Mouse (Mus musculus) MEL (cell line): ENCODE measurements around the gene Sirpb1c. TPM values are rescaled to one million over a fixed set of nuclear protein-coding genes. Genes with fewer than 3 reads are reported as not detected.
"Not testable (repeated sequence)": the region's sequence is repeated elsewhere in the genome, so short reads cannot be mapped to it uniquely, and the experiment has no call there.

ENCODE experiments used
- DNase-seq: peaks from one replicate; pipeline ENCODE4 v3.0.0; 2011; ENCODE audit warnings: low read depth, low spot score
- H3K27ac ChIP-seq: 2 replicates; pipeline ENCODE4 v1.5.1; 2012; ENCODE audit warnings: low read depth, mild to moderate bottlenecking, control low read depth, low read length, moderate library complexity; ENCODE audit not compliant: control insufficient read depth
- H3K27me3 ChIP-seq, 2 experiments: fragments of 150-350 bp in 1 of 2; sonication (generic) in 1 of 2; 2 replicates each; pipeline ENCODE4 v1.6.1; 2012; ENCODE audit warnings: low read length in 2 of 2, mild to moderate bottlenecking in 2 of 2, improper control_type of control experiment in 1 of 2, moderate library complexity in 1 of 2; ENCODE audit not compliant: insufficient read depth in 2 of 2, control insufficient read depth in 1 of 2
- H3K36me3 ChIP-seq, 2 experiments: 2 replicates each; pipeline ENCODE4 v1.6.1; 2012 to 2014; ENCODE audit warnings: low read length in 2 of 2, improper control_type of control experiment in 1 of 2, inconsistent platforms in 1 of 2, mild to moderate bottlenecking in 1 of 2; ENCODE audit not compliant: insufficient read depth in 2 of 2, control insufficient read depth in 1 of 2
- H3K4me1 ChIP-seq, 2 experiments: fragments of 150-350 bp in 1 of 2; sonication (generic) in 1 of 2; 2 replicates each; pipeline ENCODE4 v1.6.1; 2012; ENCODE audit warnings: low read length in 2 of 2, improper control_type of control experiment in 1 of 2, mild to moderate bottlenecking in 1 of 2; ENCODE audit not compliant: insufficient read depth in 2 of 2, control insufficient read depth in 1 of 2
- H3K4me3 ChIP-seq, 2 experiments: fragments of 150-350 bp in 1 of 2; sonication (generic) in 1 of 2; 2 replicates each; pipeline ENCODE4 v1.5.1; 2012; ENCODE audit warnings: low read depth in 2 of 2, low read length in 2 of 2, mild to moderate bottlenecking in 2 of 2, moderate library complexity in 2 of 2, control low read depth in 1 of 2, improper control_type of control experiment in 1 of 2; ENCODE audit not compliant: control insufficient read depth in 1 of 2, insufficient read depth in 1 of 2
- H3K79me2 ChIP-seq: 2 replicates; pipeline ENCODE4 v1.6.1; 2012; ENCODE audit warnings: mild to moderate bottlenecking, low read length, moderate library complexity; ENCODE audit not compliant: control insufficient read depth, poor library complexity, insufficient read depth
- H3K9ac ChIP-seq: 2 replicates; pipeline ENCODE4 v1.6.1; 2012; ENCODE audit warnings: low read depth, mild to moderate bottlenecking, control low read depth, low read length, moderate library complexity; ENCODE audit not compliant: control insufficient read depth, poor library complexity, severe bottlenecking
- H3K9me3 ChIP-seq: fragments of 150-350 bp; sonication (generic); replicated peaks from 2 replicates; pipeline ENCODE4 v1.6.1; 2012; ENCODE audit warnings: mild to moderate bottlenecking, low read length, improper control_type of control experiment, moderate library complexity; ENCODE audit not compliant: insufficient read depth
- EP300 ChIP-seq, 2 experiments: IDR thresholded peaks; 2 replicates each; pipeline ENCODE4 v1.6.1; 2011; ENCODE audit warnings: improper control_type of control experiment in 2 of 2, low read length in 2 of 2, low read depth in 1 of 2, mild to moderate bottlenecking in 1 of 2
- HCFC1 ChIP-seq: IDR thresholded peaks from 2 replicates; pipeline ENCODE4 v1.6.1; 2012; ENCODE audit warnings: low read depth, mild to moderate bottlenecking, inconsistent platforms, low read length, improper control_type of control experiment, moderate library complexity
- MAX ChIP-seq: IDR thresholded peaks from 2 replicates; pipeline ENCODE4 v1.6.1; 2011; ENCODE audit warnings: low read length, improper control_type of control experiment
- MEF2A ChIP-seq: IDR thresholded peaks from 2 replicates; pipeline ENCODE4 v1.6.1; 2014; ENCODE audit warnings: low read depth, mild to moderate bottlenecking, inconsistent platforms, low read length, improper control_type of control experiment; ENCODE audit not compliant: poor library complexity, insufficient replicate concordance, severe bottlenecking; ENCODE audit errors: extremely low read depth
- MXI1 ChIP-seq: IDR thresholded peaks from 2 replicates; pipeline ENCODE4 v1.6.1; 2011; ENCODE audit warnings: mild to moderate bottlenecking, low read depth, low read length, improper control_type of control experiment
- MYB ChIP-seq: IDR thresholded peaks from 2 replicates; pipeline ENCODE4 v1.6.1; 2011; ENCODE audit warnings: mild to moderate bottlenecking, low read depth, low read length, improper control_type of control experiment
- MYC ChIP-seq: IDR thresholded peaks from 2 replicates; pipeline ENCODE4 v1.6.1; 2011; ENCODE audit warnings: low read depth, mild to moderate bottlenecking, low read length, improper control_type of control experiment, moderate library complexity
- RAD21 ChIP-seq: IDR thresholded peaks from 2 replicates; pipeline ENCODE4 v1.6.1; 2011; ENCODE audit warnings: mild to moderate bottlenecking, low read depth, low read length, improper control_type of control experiment
- UBTF ChIP-seq: IDR thresholded peaks from 2 replicates; pipeline ENCODE4 v1.6.1; 2012; ENCODE audit warnings: low read depth, mild to moderate bottlenecking, inconsistent platforms, low read length, improper control_type of control experiment, moderate library complexity, borderline replicate concordance; ENCODE audit not compliant: insufficient read depth
- polyA plus RNA-seq, 2 experiments: library from polyadenylated mRNA; stranded (reverse) in 1 of 2; unstranded in 1 of 2; fragments of >175 nt in 1 of 2; fragments of >200 nt in 1 of 2; gene quantifications; 2 replicates each; pipeline versions ENCODE4 v1.2.1 to v1.2.4; 2012; ENCODE audit warnings: low replicate concordance in 2 of 2, low read depth in 1 of 2; ENCODE audit not compliant: insufficient read length in 2 of 2, insufficient read depth in 1 of 2, missing spikeins in 1 of 2
- total RNA-seq: library from RNA; depleted of rRNA; stranded (reverse); fragments of 300-350 nt; gene quantifications from 2 replicates; pipeline ENCODE4 v1.2.3, GENCODE M21; 2012; rRNA removed

Gene Sirpb1c
- total and polyA plus RNA-seq, 3 experiments, result not detected

DNA sequence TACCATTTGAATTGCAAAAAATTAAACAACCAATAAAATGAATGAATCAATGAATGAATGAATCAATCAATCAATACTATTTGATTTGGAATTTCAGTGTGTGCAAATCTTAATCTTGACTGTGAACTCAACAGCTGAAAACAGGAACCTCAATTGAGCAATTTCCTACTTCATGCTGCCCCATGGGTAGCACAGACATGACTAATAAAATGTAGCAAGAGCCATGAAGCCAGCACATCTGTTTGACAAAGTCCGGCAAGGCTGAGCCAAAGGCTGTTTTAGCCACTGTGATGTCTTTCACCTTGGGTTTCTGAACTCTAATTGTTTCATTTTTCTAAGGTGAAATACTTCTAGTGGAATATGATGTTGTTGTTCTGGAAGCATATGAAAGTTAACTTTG lies 1.6 kb upstream of the Sirpb1c start:
- TF ChIP-seq RAD21 (no peak), UBTF (no peak), EP300 (IDR thresholded peaks at IDR 0.05; ENCODE audit: low read depth in 1 of 2, low read length in 2 of 2) (no peak), MYC (no peak)
- TF ChIP-seq, all 39 proteins: peak for 0
- no peaks in the 10 kb centered on the region for H3K27me3 ChIP-seq
- no peaks in the 10 kb centered on the region for H3K79me2 ChIP-seq
- H3K27ac ChIP-seq, result no peak overlapping the region
- H3K9ac ChIP-seq, result no peak overlapping the region
- no peak for DNase-seq
- H3K4me1 ChIP-seq, result no peaks in the 10 kb centered on the region
- H3K36me3 ChIP-seq, result no peaks in the 10 kb centered on the region
- H3K9me3 ChIP-seq, result no peaks in the 10 kb centered on the region
- no peak overlapping the region for H3K4me3 ChIP-seq

- H3K4me3 ChIP-seq, result no peak overlapping the region
- H3K27me3 ChIP-seq, result no peaks in the 10 kb centered on the region
- DNase-seq, result no peak
- H3K27ac ChIP-seq, result no peak overlapping the region
- TF ChIP-seq HCFC1 (no peak), MXI1 (no peak), MYB (no peak), MEF2A (no peak), MAX (no peak)
- TF ChIP-seq, all 39 proteins: peak for 0
- Histone ChIP-seq H3K79me2 (no peaks in the 10 kb centered on the region), H3K9ac (no peak overlapping the region), H3K4me1 (no peaks in the 10 kb centered on the region), H3K36me3 (no peaks in the 10 kb centered on the region), H3K9me3 (no peaks in the 10 kb centered on the region)
Measured at GRCm38 (mm10) chr3:15847332-15848047, 838 bp downstream of the Sirpb1c start.

DNA sequence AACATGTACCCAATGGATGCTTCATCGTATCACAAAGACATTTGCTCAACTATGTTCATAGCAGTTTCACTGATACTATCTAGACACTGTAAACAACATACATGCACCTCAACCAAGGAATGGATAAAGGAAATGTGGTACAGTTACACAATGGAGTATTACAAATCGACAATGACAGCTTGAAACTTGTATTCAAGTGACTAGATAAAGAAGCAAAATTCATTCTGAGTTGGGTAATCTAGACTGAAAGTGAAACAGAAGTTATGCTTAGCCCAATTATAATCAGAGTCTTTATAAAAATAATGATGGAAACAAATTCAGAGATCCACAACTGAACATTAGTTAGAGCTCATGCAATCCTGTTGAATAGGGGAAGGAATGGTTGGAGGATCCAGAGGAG lies 74.7 kb downstream of the Sirpb1c start:
- H3K79me2 ChIP-seq, DNase-seq, H3K9me3 ChIP-seq, H3K9ac ChIP-seq, H3K4me1 ChIP-seq, H3K27ac ChIP-seq, H3K36me3 ChIP-seq, H3K27me3 ChIP-seq, H3K4me3 ChIP-seq: not testable (repeated sequence)

Other genes starting within 250 kb of the Sirpb1c start
- gene Gm5150, start 157.9 kb upstream of the Sirpb1c start, total RNA-seq, result not detected in 2 replicates
- gene Gm5150, start 157.9 kb upstream of the Sirpb1c start, polyA plus RNA-seq, result not detected